Mouse (Mus musculus) left cerebral cortex, adult 9 months (tissue): Measurements from ENCODE around the gene Usp29.
"Not testable (repeated sequence)": the region's sequence is repeated elsewhere in the genome, so short reads cannot be mapped to it uniquely, and the experiment has no call there.

Experiments
- DNase-seq, 2 experiments: peaks; one replicate each; pipeline ENCODE4 v3.0.0; 2022; ENCODE audit warnings: low spot score in 2 of 2

The Usp29 gene

GRCm38 (mm10) chr7:6874448-6874847, 144.1 kb downstream of the Usp29 start:
- peak; percentile 37 to 39 for DNase-seq

- no peak for DNase-seq
Measured at GRCm38 (mm10) chr7:6878202-6878601, 147.8 kb downstream of the Usp29 start.

- not testable (repeated sequence) for DNase-seq
Measured at GRCm38 (mm10) chr7:6878849-6879248, 148.5 kb downstream of the Usp29 start.

GRCm38 (mm10) chr7:6879512-6880164, 149.3 kb downstream of the Usp29 start:
- DNase-seq: no peak

- not testable (repeated sequence) for DNase-seq
Measured at GRCm38 (mm10) chr7:6880918-6881317, 150.5 kb downstream of the Usp29 start.

GRCm38 (mm10) chr7:6881473-6882046, 151.2 kb downstream of the Usp29 start:
- DNase-seq: peak in 1 of 2 experiments; percentile 25

- no peak for DNase-seq
Measured at GRCm38 (mm10) chr7:6883376-6884147, 153.2 kb downstream of the Usp29 start.

- DNase-seq: no peak
Measured at GRCm38 (mm10) chr7:6885416-6885815, 155.0 kb downstream of the Usp29 start.

- DNase-seq: no peak
Measured at GRCm38 (mm10) chr7:6886896-6887295, 156.5 kb downstream of the Usp29 start.

- no peak for DNase-seq
Measured at GRCm38 (mm10) chr7:6889871-6890270, 159.5 kb downstream of the Usp29 start.

- DNase-seq: no peak
Measured at GRCm38 (mm10) chr7:6891206-6891605, 160.8 kb downstream of the Usp29 start.

GRCm38 (mm10) chr7:6897021-6897420, 166.6 kb downstream of the Usp29 start:
- DNase-seq: not testable (repeated sequence)

- no peak for DNase-seq
Measured at GRCm38 (mm10) chr7:6900672-6901071, 170.3 kb downstream of the Usp29 start.

GRCm38 (mm10) chr7:6903489-6903888, 173.1 kb downstream of the Usp29 start:
- no peak for DNase-seq

GRCm38 (mm10) chr7:6910527-6910926, 180.1 kb downstream of the Usp29 start:
- no peak for DNase-seq

- DNase-seq: no peak
Measured at GRCm38 (mm10) chr7:6911731-6912130, 181.4 kb downstream of the Usp29 start.

GRCm38 (mm10) chr7:6913439-6914380, 183.3 kb downstream of the Usp29 start:
- DNase-seq: no peak

GRCm38 (mm10) chr7:6917126-6917525, 186.7 kb downstream of the Usp29 start:
- no peak for DNase-seq

GRCm38 (mm10) chr7:6918267-6918666, 187.9 kb downstream of the Usp29 start:
- DNase-seq: peak in 1 of 2 experiments; percentile 93

- DNase-seq: no peak
Measured at GRCm38 (mm10) chr7:6919131-6919870, 188.9 kb downstream of the Usp29 start.

- DNase-seq: no peak
Measured at GRCm38 (mm10) chr7:6923515-6923914, 193.1 kb downstream of the Usp29 start.
